ENCODE assay signal across 16 mouse cellular contexts in genomic region chr10:59391907-59392306, GRCm38 (mm10). TPM values are rescaled to one million over a fixed set of nuclear protein-coding genes. Genes with fewer than 3 reads are reported as not detected.
"Had no signal": no experiment of that assay in that cellular context is flagged by ENCODE, and none has a peak within 500 bp of the region (broad histone marks: within the 10 kb centered on the region; RNA-seq: fewer than 3 reads in every experiment).

No protein-coding gene starts in this region.

- ATAC-seq: liver, postnatal 0 days; midbrain, embryonic 13.5 days had no signal

- DNase-seq: kidney, adult 8-10 months; kidney, postnatal 25 days; liver; liver, embryonic 13.5 days; liver, postnatal 0 days; right cerebral cortex, postnatal 14 days; thymus, postnatal 36 days had no signal

RNA-seq across cellular contexts. Expression of gene Gm10273, which starts 3.5 kb away (rescaled TPM):
- polyA plus RNA-seq: limb, embryonic 12.5 days had no signal

RNA-seq across cellular contexts. Expression of gene Pla2g12b, which starts 11.6 kb away (rescaled TPM):
- total RNA-seq: layer of hippocampus, adult 18-20 months; layer of hippocampus, postnatal 10 days; left cerebral cortex, postnatal 36 days; midbrain, postnatal 0 days had no signal
- polyA plus RNA-seq: limb, embryonic 12.5 days; midbrain, embryonic 13.5 days; midbrain, postnatal 0 days; neural tube, embryonic 11.5 days; neural tube, embryonic 15.5 days; spleen, adult 2 months had no signal
